Mouse (Mus musculus): Measurements from ENCODE around the gene Enthd1. TPM values are rescaled to one million over a fixed set of nuclear protein-coding genes. Genes with fewer than 3 reads are reported as not detected.

Enthd1 gene
- total RNA-seq, 2 experiments from 2014 or later = not detected

- no peak for DNase-seq (ENCODE audit: low spot score in 2 of 2)
- Histone ChIP-seq H3K27ac (no peak overlapping the region), H3K4me3 (no peak overlapping the region)
- no peak for TF ChIP-seq CTCF (conservative IDR thresholded peaks at IDR 0.05)
Observed at GRCm38 (mm10) chr15:80544115-80544514, 20.8 kb downstream of the Enthd1 start.

- DNase-seq (ENCODE audit: low spot score in 2 of 2) = no peak
- no peak for TF ChIP-seq CTCF (conservative IDR thresholded peaks at IDR 0.05)
- H3K4me3 ChIP-seq = no peak overlapping the region
- H3K27ac ChIP-seq = no peak overlapping the region
Observed at GRCm38 (mm10) chr15:80538671-80539340, 26.1 kb downstream of the Enthd1 start.

- H3K27ac ChIP-seq = no peak overlapping the region
- DNase-seq (ENCODE audit: low spot score in 2 of 2) = no peak
- TF ChIP-seq CTCF (conservative IDR thresholded peaks at IDR 0.05) = no peak
- no peak overlapping the region for H3K4me3 ChIP-seq
Observed at GRCm38 (mm10) chr15:80538075-80538474, 26.9 kb downstream of the Enthd1 start.

GRCm38 (mm10) chr15:80536051-80536450, 28.9 kb downstream of the Enthd1 start:
- H3K27ac ChIP-seq = no peak overlapping the region
- TF ChIP-seq CTCF (conservative IDR thresholded peaks at IDR 0.05) = no peak
- DNase-seq (ENCODE audit: low spot score in 2 of 2) = peak in 1 of 2 experiments; percentile 46
- H3K4me3 ChIP-seq = no peak overlapping the region

- no peak overlapping the region for H3K27ac ChIP-seq
- DNase-seq (ENCODE audit: low spot score in 2 of 2) = peak in 1 of 2 experiments; percentile 37
- no peak for TF ChIP-seq CTCF (conservative IDR thresholded peaks at IDR 0.05)
- H3K4me3 ChIP-seq = no peak overlapping the region
Observed at GRCm38 (mm10) chr15:80533274-80533673, 31.7 kb downstream of the Enthd1 start.

GRCm38 (mm10) chr15:80532281-80533072, 32.5 kb downstream of the Enthd1 start:
- no peak for TF ChIP-seq CTCF (conservative IDR thresholded peaks at IDR 0.05)
- DNase-seq (ENCODE audit: low spot score in 2 of 2) = no peak
- Histone ChIP-seq H3K27ac (no peak overlapping the region), H3K4me3 (no peak overlapping the region)

- H3K4me3 ChIP-seq = no peak overlapping the region
- TF ChIP-seq CTCF (conservative IDR thresholded peaks at IDR 0.05) = no peak
- peak overlapping the region; percentile 8; the same call in 1 of the 2 replicates for H3K27ac ChIP-seq
- no peak for DNase-seq (ENCODE audit: low spot score in 2 of 2)
Observed at GRCm38 (mm10) chr15:80531026-80531425, 33.9 kb downstream of the Enthd1 start.

GRCm38 (mm10) chr15:80529955-80530869, 34.7 kb downstream of the Enthd1 start:
- H3K4me3 ChIP-seq = peak overlapping the region; percentile 13; the same call in 1 of the 2 replicates
- TF ChIP-seq CTCF (conservative IDR thresholded peaks at IDR 0.05) = no peak
- H3K27ac ChIP-seq = peak overlapping the region; percentile 49; the same call in 1 of the 2 replicates
- DNase-seq (ENCODE audit: low spot score in 2 of 2) = peak; percentile 16 to 42

GRCm38 (mm10) chr15:80521661-80522388, 43.1 kb downstream of the Enthd1 start:
- no peak for DNase-seq (ENCODE audit: low spot score in 2 of 2)
- H3K4me3 ChIP-seq = no peak overlapping the region
- H3K27ac ChIP-seq = no peak overlapping the region
- TF ChIP-seq CTCF (conservative IDR thresholded peaks at IDR 0.05) = no peak

GRCm38 (mm10) chr15:80519931-80520330, 45.0 kb downstream of the Enthd1 start:
- no peak overlapping the region for H3K4me3 ChIP-seq
- no peak for TF ChIP-seq CTCF (conservative IDR thresholded peaks at IDR 0.05)
- H3K27ac ChIP-seq = no peak overlapping the region
- no peak for DNase-seq (ENCODE audit: low spot score in 2 of 2)

GRCm38 (mm10) chr15:80518567-80519223, 46.3 kb downstream of the Enthd1 start:
- DNase-seq (ENCODE audit: low spot score in 2 of 2) = no peak
- no peak for TF ChIP-seq CTCF (conservative IDR thresholded peaks at IDR 0.05)
- Histone ChIP-seq H3K4me3 (no peak overlapping the region), H3K27ac (peak overlapping the region; percentile 66)
